Mouse (Mus musculus) embryonic facial prominence, embryonic 13.5 days (tissue): Measurements from ENCODE around the gene Myo5c. TPM values are rescaled to one million over a fixed set of nuclear protein-coding genes. Genes with fewer than 3 reads are reported as not detected.

ENCODE experiments used
- ATAC-seq: fragments of 200-750 bp; cut with Nextera tagmentation; 2 replicates; pipeline ENCODE4 v1.8.0; 2017; ENCODE audit warnings: low read depth; ENCODE audit not compliant: insufficient number of reproducible peaks, insufficient read depth, low FRiP score, low TSS enrichment
- H3K27ac ChIP-seq: fragments of 300-500 bp; sonication (generic); 2 replicates; pipeline ENCODE4 v1.5.1; 2015; ENCODE audit warnings: moderate library complexity, mild to moderate bottlenecking, inconsistent platforms
- H3K27me3 ChIP-seq: fragments of 300-500 bp; sonication (generic); 2 replicates; pipeline ENCODE4 v1.6.1; 2015; ENCODE audit warnings: mild to moderate bottlenecking, inconsistent platforms
- H3K36me3 ChIP-seq: fragments of 300-500 bp; sonication (generic); 2 replicates; pipeline ENCODE4 v1.6.1; 2015; ENCODE audit warnings: mild to moderate bottlenecking, inconsistent platforms
- H3K4me1 ChIP-seq: fragments of 300-500 bp; sonication (generic); 2 replicates; pipeline ENCODE4 v1.6.1; 2015; ENCODE audit warnings: inconsistent platforms
- H3K4me2 ChIP-seq: fragments of 300-500 bp; sonication (generic); 2 replicates; pipeline ENCODE4 v1.6.1; 2015; ENCODE audit warnings: moderate library complexity, mild to moderate bottlenecking, inconsistent platforms
- H3K4me3 ChIP-seq: fragments of 300-500 bp; sonication (generic); 2 replicates; pipeline ENCODE4 v1.5.1; 2015; ENCODE audit warnings: mild to moderate bottlenecking, inconsistent platforms
- H3K9ac ChIP-seq: fragments of 300-500 bp; sonication (generic); 2 replicates; pipeline ENCODE4 v1.6.1; 2015; ENCODE audit warnings: mild to moderate bottlenecking, inconsistent platforms
- H3K9me3 ChIP-seq: fragments of 300-500 bp; sonication (generic); 2 replicates; pipeline ENCODE4 v1.6.1; 2016; ENCODE audit warnings: inconsistent platforms
- WGBS: fragments of 180-500 bp; shearing (Covaris S2); methylation state at CpG from one replicate; pipeline ENCODE4 v1.1.7; 2015; ENCODE audit warnings: mixed read lengths; 5-methylcytosine and 5-hydroxymethylcytosine counted together
- polyA plus RNA-seq: library from polyadenylated mRNA; unstranded; fragments of >200 nt; fragmentation: Nextera tagmentation; extraction: Ambion mirVana; gene quantifications from 2 replicates; pipeline ENCODE4 v1.2.1, GENCODE M21; 2015

Myo5c gene
- polyA plus RNA-seq, 1 experiment from 2014 or later, result 0.79 TPM

DNA sequence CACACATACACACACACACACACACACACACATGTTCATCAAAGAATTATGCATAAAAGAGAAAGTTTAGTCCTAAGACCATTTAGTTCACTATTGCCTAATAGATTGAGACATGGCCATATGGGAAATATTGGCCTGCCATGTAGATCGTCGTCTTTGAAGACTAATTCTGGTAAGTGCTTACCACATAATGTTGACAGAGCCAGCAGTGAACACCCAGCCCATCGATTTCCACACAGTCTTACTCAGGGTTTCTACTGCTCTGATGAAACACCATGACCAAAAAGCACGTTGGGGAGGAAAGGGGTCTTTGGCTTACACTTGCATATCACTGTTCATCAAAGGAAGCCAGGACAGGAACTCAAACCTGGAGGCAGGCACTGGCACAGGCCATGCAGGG, 110.6 kb downstream of the Myo5c start:
- WGBS, result 78% methylated on average over 4 of the region's 4 CpGs
- no peaks in the 10 kb centered on the region for H3K4me1 ChIP-seq
- H3K4me2 ChIP-seq, result no peak overlapping the region
- no peak overlapping the region for H3K9ac ChIP-seq
- H3K4me3 ChIP-seq, result no peak overlapping the region
- H3K9me3 ChIP-seq, result no peaks in the 10 kb centered on the region
- H3K36me3 ChIP-seq, result peaks cover 74% of the 10 kb centered on the region
- no peaks in the 10 kb centered on the region for H3K27me3 ChIP-seq
- no peak overlapping the region for H3K27ac ChIP-seq
- no peak for ATAC-seq

DNA sequence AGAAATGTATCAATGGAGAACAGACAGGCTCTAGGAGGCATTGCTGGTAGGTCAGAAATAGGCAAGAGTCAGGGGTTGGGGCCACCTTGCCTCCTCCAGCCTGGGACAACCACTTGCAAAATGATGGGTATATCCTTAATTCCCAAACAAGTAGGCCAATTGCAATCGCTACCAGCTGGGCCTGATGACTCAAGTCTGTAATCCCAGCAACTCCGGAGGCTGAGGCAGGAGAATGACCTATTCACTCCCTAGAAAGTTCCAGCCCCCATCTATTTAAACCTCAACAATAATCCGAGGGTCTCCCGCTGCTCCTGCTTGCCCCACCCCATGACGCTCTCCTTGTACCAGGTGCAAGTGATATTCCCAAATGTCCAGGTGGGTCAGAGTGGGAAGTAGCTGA, 115.6 kb downstream of the Myo5c start, which contains the start of gene Bcl2l10:
Bcl2l10 (plus strand) TSS at position 301 of the 400 bp plus-strand sequence.
- H3K27ac ChIP-seq, result no peak within 1 kb of the TSS
- no peak for ATAC-seq
- H3K4me1 ChIP-seq, result no peaks in the 10 kb centered on the region
- WGBS, result 92% methylated on average over 5 of the region's 5 CpGs
- peaks cover 42% of the 10 kb centered on the region for H3K36me3 ChIP-seq
- no peak within 1 kb of the TSS for H3K9ac ChIP-seq
- no peaks in the 10 kb centered on the region for H3K27me3 ChIP-seq
- H3K9me3 ChIP-seq, result no peaks in the 10 kb centered on the region
- no peak within 1 kb of the TSS for H3K4me3 ChIP-seq
- no peak within 1 kb of the TSS for H3K4me2 ChIP-seq

DNA sequence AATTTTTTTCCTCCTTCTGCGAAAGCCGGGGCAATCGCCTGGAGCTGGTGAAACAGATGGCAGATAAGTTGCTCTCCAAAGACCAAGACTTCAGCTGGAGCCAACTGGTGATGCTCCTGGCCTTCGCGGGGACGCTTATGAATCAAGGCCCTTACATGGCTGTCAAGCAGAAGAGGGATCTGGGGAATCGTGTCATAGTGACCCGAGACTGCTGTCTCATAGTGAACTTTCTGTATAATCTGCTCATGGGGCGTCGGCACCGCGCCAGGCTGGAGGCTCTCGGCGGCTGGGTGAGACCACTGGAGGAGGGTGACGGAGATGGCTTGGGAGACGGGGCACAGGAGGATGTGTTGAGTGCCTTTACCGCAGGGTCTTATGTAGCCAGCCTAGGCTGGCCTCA, 116.2 kb downstream of the Myo5c start:
- no peak overlapping the region for H3K4me3 ChIP-seq
- H3K36me3 ChIP-seq, result peaks cover 36% of the 10 kb centered on the region
- ATAC-seq, result no peak
- no peak overlapping the region for H3K9ac ChIP-seq
- 94% methylated on average over 17 of the region's 17 CpGs for WGBS
- no peaks in the 10 kb centered on the region for H3K27me3 ChIP-seq
- no peak overlapping the region for H3K4me2 ChIP-seq
- H3K4me1 ChIP-seq, result no peaks in the 10 kb centered on the region
- H3K27ac ChIP-seq, result no peak overlapping the region
- H3K9me3 ChIP-seq, result no peaks in the 10 kb centered on the region

DNA sequence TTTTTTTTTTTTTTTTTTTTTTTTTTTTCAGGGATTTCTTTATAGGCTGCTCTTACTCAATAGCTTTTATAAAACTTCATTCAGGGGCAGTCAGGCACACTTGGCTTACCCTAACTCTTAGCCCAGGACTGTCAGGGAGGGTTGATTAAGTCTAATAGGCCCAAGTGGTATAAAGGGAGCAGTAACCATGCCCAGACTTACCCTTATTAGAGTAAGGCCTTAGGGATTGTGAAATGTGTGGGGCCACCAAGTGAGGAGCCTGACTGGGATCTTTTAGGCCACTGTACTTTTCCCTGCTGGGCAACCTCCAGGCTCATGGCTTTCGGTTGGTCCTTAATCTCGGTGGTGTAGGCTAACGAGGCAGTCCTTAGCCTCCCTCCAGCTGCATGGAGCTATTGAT, 116.8 kb downstream of the Myo5c start:
- no peaks in the 10 kb centered on the region for H3K27me3 ChIP-seq

DNA sequence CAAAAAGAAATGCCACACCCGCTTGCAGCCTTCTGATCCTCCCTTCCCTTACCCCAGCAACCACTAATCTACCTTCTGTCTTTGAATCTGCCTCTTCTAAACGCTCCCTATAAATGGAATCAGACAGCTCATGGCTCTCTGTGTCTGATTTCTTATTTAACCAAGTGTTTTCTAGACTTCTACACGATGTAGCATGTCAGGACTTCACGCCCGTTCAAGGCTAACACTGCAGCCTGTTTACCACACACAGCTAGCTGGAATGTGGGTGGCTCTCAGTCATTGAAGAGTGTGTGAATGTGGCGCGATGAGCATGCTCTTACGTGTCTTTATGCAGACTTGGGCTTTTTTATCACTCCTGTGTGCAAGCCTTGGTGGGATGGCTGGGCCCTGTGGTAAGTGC, 121.3 kb downstream of the Myo5c start:
- no peaks in the 10 kb centered on the region for H3K9me3 ChIP-seq
- peak; percentile 53 for ATAC-seq
- WGBS, result 66% methylated on average over 8 of the region's 8 CpGs
- H3K4me1 ChIP-seq, result no peaks in the 10 kb centered on the region
- 0 out of 2 replicates have a peak, but pooled peaks cover 3% of the 10 kb centered on the region for H3K36me3 ChIP-seq
- no peak overlapping the region for H3K4me3 ChIP-seq
- no peak overlapping the region for H3K4me2 ChIP-seq
- H3K27me3 ChIP-seq, result no peaks in the 10 kb centered on the region
- H3K9ac ChIP-seq, result no peak overlapping the region
- peak overlapping the region; percentile 69 for H3K27ac ChIP-seq

More for the DNA sequence above, 116.8 kb downstream of the Myo5c start:
- ATAC-seq, result no peak
- H3K4me1 ChIP-seq, result no peaks in the 10 kb centered on the region
- no peak overlapping the region for H3K4me2 ChIP-seq
- H3K9ac ChIP-seq, result no peak overlapping the region
- no peaks in the 10 kb centered on the region for H3K9me3 ChIP-seq
- H3K36me3 ChIP-seq, result peaks cover 31% of the 10 kb centered on the region
- 70% methylated on average over 3 of the region's 3 CpGs for WGBS
- H3K27ac ChIP-seq, result no peak overlapping the region
- H3K4me3 ChIP-seq, result no peak overlapping the region

Other genes starting within 250 kb of the Myo5c start
- 313 and 324 TPM in 2 replicates for gene Arpp19, start 194.4 kb upstream of the Myo5c start, polyA plus RNA-seq
- 20.1 and 21.3 TPM in 2 replicates for gene Myo5a, start 161.0 kb upstream of the Myo5c start, polyA plus RNA-seq
- gene Gnb5, start 74.3 kb downstream of the Myo5c start, polyA plus RNA-seq, result 32.3 and 33.4 TPM in 2 replicates
- gene Bcl2l10, start 115.7 kb downstream of the Myo5c start, polyA plus RNA-seq, result not detected in 2 replicates
- gene Mapk6, start 178.0 kb downstream of the Myo5c start, polyA plus RNA-seq, result 68.3 and 79.4 TPM in 2 replicates
- 51.0 and 51.1 TPM in 2 replicates for gene Leo1, start 209.5 kb downstream of the Myo5c start, polyA plus RNA-seq